Mouse (Mus musculus) hindbrain, embryonic 16.5 days (tissue): ENCODE measurements around the gene Gm572. TPM values are rescaled to one million over a fixed set of nuclear protein-coding genes. Genes with fewer than 3 reads are reported as not detected.
A peak's percentile ranks its signal among the peaks of the same experiment; 100 is the strongest.

Experiments used
- ATAC-seq: fragments of 200-750 bp; cut with Nextera tagmentation; 2 replicates; pipeline ENCODE4 v1.8.0; 2017; ENCODE audit warnings: moderate TSS enrichment, moderate library complexity
- H3K27ac ChIP-seq: fragments of 300-500 bp; sonication (generic); 2 replicates; pipeline ENCODE4 v1.5.1; 2014; ENCODE audit warnings: low read depth, mild to moderate bottlenecking, control low read depth, low read length, moderate library complexity
- H3K27me3 ChIP-seq: fragments of 300-500 bp; sonication (generic); replicated peaks from 2 replicates; pipeline ENCODE4 v1.6.1; 2014; ENCODE audit warnings: low read length; ENCODE audit not compliant: control insufficient read depth, insufficient read depth
- H3K36me3 ChIP-seq: fragments of 300-500 bp; sonication (generic); 2 replicates; pipeline ENCODE4 v1.6.1; 2014; ENCODE audit warnings: mild to moderate bottlenecking, low read length, moderate library complexity, mixed read lengths; ENCODE audit not compliant: control insufficient read depth, insufficient read depth
- H3K4me1 ChIP-seq: fragments of 300-500 bp; sonication (generic); 2 replicates; pipeline ENCODE4 v1.6.1; 2014; ENCODE audit warnings: low read depth, low read length; ENCODE audit not compliant: control insufficient read depth, insufficient read depth
- H3K4me2 ChIP-seq: fragments of 300-500 bp; sonication (generic); 2 replicates; pipeline ENCODE4 v1.6.1; 2014; ENCODE audit warnings: mild to moderate bottlenecking, low read length, control low read depth, moderate library complexity
- H3K4me3 ChIP-seq: fragments of 300-500 bp; sonication (generic); 2 replicates; pipeline ENCODE4 v1.5.1; 2014; ENCODE audit warnings: mild to moderate bottlenecking, low read length, control low read depth, moderate library complexity
- H3K9ac ChIP-seq: fragments of 300-500 bp; sonication (generic); 2 replicates; pipeline ENCODE4 v1.6.1; 2014; ENCODE audit warnings: low read depth, mild to moderate bottlenecking, control low read depth, low read length, moderate library complexity
- H3K9me3 ChIP-seq: fragments of 300-500 bp; sonication (generic); 2 replicates; pipeline ENCODE4 v1.6.1; 2014; ENCODE audit warnings: mild to moderate bottlenecking, low read length, moderate library complexity; ENCODE audit not compliant: control insufficient read depth
- WGBS: fragments of 180-500 bp; shearing (Covaris S2); extraction: QIAGEN DNeasy Blood & Tissue Kit; methylation state at CpG from one replicate; pipeline ENCODE4 v1.1.7; 2014; 5-methylcytosine and 5-hydroxymethylcytosine counted together
- polyA plus RNA-seq: library from polyadenylated mRNA; unstranded; fragments of >200 nt; fragmentation: Nextera tagmentation; extraction: Ambion mirVana; gene quantifications from 2 replicates; pipeline ENCODE4 v1.2.1, GENCODE M21; 2015

Gene Gm572
- polyA plus RNA-seq, 1 experiment from 2014 or later = not detected

GRCm38 (mm10) chr4:148711323-148711722, 68.2 kb downstream of the Gm572 start:
- Histone ChIP-seq H3K4me2 (no peak overlapping the region), H3K36me3 (no peaks in the 10 kb centered on the region), H3K9me3 (no peaks in the 10 kb centered on the region), H3K27ac (no peak overlapping the region), H3K4me1 (peaks cover 9% of the 10 kb centered on the region), H3K9ac (no peak overlapping the region), H3K4me3 (no peak overlapping the region), H3K27me3 (0 out of 2 replicates have a peak, but pooled peaks cover 4% of the 10 kb centered on the region)
- peak; percentile 51 for ATAC-seq
- 7% methylated on average over 10 of the region's 10 CpGs for WGBS

GRCm38 (mm10) chr4:148712632-148713031, 69.5 kb downstream of the Gm572 start:
- WGBS = 31% methylated on average over 10 of the region's 10 CpGs
- Histone ChIP-seq H3K36me3 (no peaks in the 10 kb centered on the region), H3K4me2 (no peak overlapping the region), H3K4me1 (peaks cover 9% of the 10 kb centered on the region), H3K27ac (no peak overlapping the region), H3K9me3 (no peaks in the 10 kb centered on the region), H3K4me3 (no peak overlapping the region), H3K9ac (no peak overlapping the region), H3K27me3 (peaks cover 4% of the 10 kb centered on the region; the same call in 1 of the 2 replicates)
- ATAC-seq = no peak

GRCm38 (mm10) chr4:148714064-148714463, 70.9 kb downstream of the Gm572 start:
- H3K36me3 ChIP-seq = no peaks in the 10 kb centered on the region
- peaks cover 9% of the 10 kb centered on the region for H3K4me1 ChIP-seq
- 57% methylated on average over 8 of the region's 8 CpGs for WGBS
- H3K27ac ChIP-seq = peak overlapping the region; percentile 23; the same call in 1 of the 2 replicates
- H3K27me3 ChIP-seq = peaks cover 4% of the 10 kb centered on the region; the same call in 1 of the 2 replicates
- no peak overlapping the region for H3K9ac ChIP-seq
- no peak overlapping the region for H3K4me3 ChIP-seq
- no peaks in the 10 kb centered on the region for H3K9me3 ChIP-seq
- H3K4me2 ChIP-seq = no peak overlapping the region
- no peak for ATAC-seq

GRCm38 (mm10) chr4:148714739-148715138, 71.6 kb downstream of the Gm572 start:
- peaks cover 4% of the 10 kb centered on the region; the same call in 1 of the 2 replicates for H3K27me3 ChIP-seq
- no peak overlapping the region for H3K27ac ChIP-seq
- WGBS = 85% methylated on average over 12 of the region's 12 CpGs
- H3K9ac ChIP-seq = no peak overlapping the region
- H3K36me3 ChIP-seq = no peaks in the 10 kb centered on the region
- H3K9me3 ChIP-seq = no peaks in the 10 kb centered on the region
- no peak overlapping the region for H3K4me2 ChIP-seq
- ATAC-seq = no peak
- peaks cover 9% of the 10 kb centered on the region for H3K4me1 ChIP-seq
- H3K4me3 ChIP-seq = no peak overlapping the region

GRCm38 (mm10) chr4:148715396-148715795, 72.3 kb downstream of the Gm572 start:
- H3K9me3 ChIP-seq = no peaks in the 10 kb centered on the region
- no peak overlapping the region for H3K4me2 ChIP-seq
- no peak for ATAC-seq
- H3K27me3 ChIP-seq = peaks cover 2% of the 10 kb centered on the region; the same call in 1 of the 2 replicates
- WGBS = 52% methylated on average over 3 of the region's 3 CpGs
- no peak overlapping the region for H3K27ac ChIP-seq
- H3K36me3 ChIP-seq = no peaks in the 10 kb centered on the region
- H3K9ac ChIP-seq = no peak overlapping the region
- H3K4me1 ChIP-seq = peaks cover 9% of the 10 kb centered on the region
- H3K4me3 ChIP-seq = no peak overlapping the region

Other genes starting within 250 kb of the Gm572 start
- gene Ubiad1, start 198.5 kb upstream of the Gm572 start, polyA plus RNA-seq = 19.6 and 20.6 TPM in 2 replicates
- gene Mtor, start 194.7 kb upstream of the Gm572 start, polyA plus RNA-seq = 20.6 and 22.7 TPM in 2 replicates
- 0.23 and 0.24 TPM in 2 replicates for gene Angptl7, start 142.9 kb upstream of the Gm572 start, polyA plus RNA-seq
- 84.8 and 92.4 TPM in 2 replicates for gene Exosc10, start 84.9 kb upstream of the Gm572 start, polyA plus RNA-seq
- gene Srm, start 51.8 kb upstream of the Gm572 start, polyA plus RNA-seq = 179 and 186 TPM in 2 replicates
- 0.72 and 0.95 TPM in 2 replicates for gene Masp2, start 40.8 kb upstream of the Gm572 start, polyA plus RNA-seq
- gene Tardbp, start 16.3 kb upstream of the Gm572 start, polyA plus RNA-seq = 157 and 162 TPM in 2 replicates
- gene Casz1, start 161.1 kb downstream of the Gm572 start, polyA plus RNA-seq = 4.4 and 5.6 TPM in 2 replicates